Mouse (Mus musculus) stomach, postnatal 0 days (tissue): ENCODE measurements at regions not wholly inside any gene's neighbourhood (a gene's known extent, or its start where the extent isn't known, plus 50 kb on each side); places are given as distances from the start of the nearest gene placed in this dataset.

ENCODE experiments used
- CTCF ChIP-seq: IDR thresholded peaks from 2 replicates; pipeline ENCODE4 v1.5.1; 2016; ENCODE audit warnings: antibody characterized with exemption, low read depth, mild to moderate bottlenecking, moderate library complexity
- EP300 ChIP-seq: optimal IDR thresholded peaks from 2 replicates; pipeline ENCODE3; 2016; ENCODE audit warnings: antibody characterized with exemption

DNA sequence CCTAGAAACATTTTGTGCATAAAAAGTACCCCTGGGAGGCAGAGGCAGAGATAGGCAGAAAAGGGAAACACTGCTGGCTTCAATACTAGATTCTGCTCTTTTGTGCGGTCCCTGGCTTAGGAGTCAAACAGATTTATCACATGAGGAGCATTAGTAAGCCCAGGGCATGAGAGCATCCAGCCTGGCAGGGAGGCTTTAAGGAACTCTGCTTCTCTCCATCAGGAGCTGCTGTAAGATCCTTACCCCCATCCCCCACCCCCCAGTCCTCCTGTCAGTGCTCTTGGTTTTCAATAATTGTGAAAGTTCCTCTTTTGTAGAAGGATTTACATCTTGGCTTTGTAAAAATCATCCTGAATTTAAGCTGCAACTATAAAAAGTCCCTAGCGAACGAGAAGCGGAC lies 97.2 kb upstream of the Prdm1 start:
- no peak for TF ChIP-seq CTCF
- no peak for TF ChIP-seq EP300
